Mouse (Mus musculus): ENCODE results near the gene P4hb. TPM values are rescaled to one million over a fixed set of nuclear protein-coding genes. Genes with fewer than 3 reads are reported as not detected.

P4hb gene
- total RNA-seq (2021): 100 to 1,000 TPM; 238 to 247 TPM
- long read RNA-seq, experiment 1, transcript P4hb-201 (11 exons, 2,861 nt): major isoform, 463 of 479 reads
- long read RNA-seq, experiment 1, partial matches to known transcripts: 8 of 479 reads
- long read RNA-seq, experiment 1, other reads (novel, unspliced or antisense): 8 of 479 reads
- long read RNA-seq, experiment 2, transcript P4hb-201 (11 exons, 2,861 nt): major isoform, 462 of 474 reads
- long read RNA-seq, experiment 2, partial matches to known transcripts: 5 of 474 reads
- long read RNA-seq, experiment 2, other reads (novel, unspliced or antisense): 7 of 474 reads

DNA sequence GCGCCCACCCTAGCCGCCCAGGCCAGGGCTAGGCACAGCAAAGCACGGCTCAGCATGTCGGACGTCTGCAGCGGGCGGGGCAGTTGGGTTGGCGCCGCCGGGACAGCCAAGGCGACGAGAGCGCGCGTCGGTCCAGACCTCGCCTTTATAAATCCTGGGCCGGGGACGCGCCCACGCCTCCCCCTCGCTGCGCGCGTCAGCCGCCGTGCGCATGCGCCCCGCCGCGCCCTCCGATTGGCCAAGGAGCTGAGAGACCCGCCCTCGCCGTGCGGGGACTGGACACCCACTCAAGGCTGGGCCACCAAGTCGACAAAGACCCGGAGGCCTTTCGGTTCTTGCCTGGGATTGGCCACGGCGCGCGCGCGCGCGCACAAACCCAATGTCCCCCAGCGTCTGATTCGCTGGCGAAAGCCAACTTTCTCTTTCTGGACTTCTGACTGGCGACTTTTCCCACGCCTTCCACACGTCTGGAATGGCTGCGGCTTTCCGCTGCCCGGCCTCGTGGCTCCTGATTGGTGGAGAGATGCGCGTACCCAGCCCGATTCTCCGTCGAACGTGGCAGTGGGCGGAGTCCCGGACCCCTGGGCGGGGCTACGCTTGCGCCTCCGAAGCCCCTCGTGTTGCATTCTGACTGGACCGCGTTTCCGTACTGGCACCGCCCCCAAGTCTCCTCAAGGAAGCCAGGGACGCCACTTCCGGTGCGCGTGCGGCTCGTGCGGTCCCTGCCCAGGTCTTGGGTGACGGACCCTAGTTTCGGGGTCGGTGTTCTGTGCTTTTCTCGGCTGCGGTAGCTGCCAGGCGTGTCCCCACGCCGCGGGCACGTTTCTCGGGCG lies at the start of gene P4hb:
Gene P4hb, minus strand, starts transcription at position 502 of the 833 bp plus-strand sequence.
- intact Hi-C loops (cut with DNase I): no loop called here
- DNase-seq: peak; percentile 100

DNA sequence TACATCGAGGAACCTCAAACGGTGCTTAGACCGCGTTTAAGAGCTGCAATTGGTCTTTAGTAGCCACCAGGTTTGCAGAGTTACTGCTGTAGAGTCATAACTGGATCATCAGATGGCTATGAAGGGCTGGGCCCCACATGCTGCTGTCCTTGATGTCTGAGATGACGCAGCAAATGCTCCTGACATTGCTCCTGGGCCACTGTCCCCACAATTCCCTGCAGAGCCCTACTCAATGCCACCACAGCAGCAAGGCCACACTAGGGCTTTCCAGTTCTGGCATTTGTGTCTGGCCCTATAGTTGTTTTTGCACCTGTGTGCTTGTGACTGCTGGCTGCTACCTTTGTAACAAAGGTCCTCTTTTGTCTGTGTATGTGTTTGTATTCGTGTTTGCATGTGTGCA lies 49.8 kb upstream of the P4hb start:
- intact Hi-C loops (cut with DNase I): loop anchor here (5.0 kb wide), 1 partner anchor 174 kb away; the partner anchor contains the start of gene Dus1l
- DNase-seq: no peak

- no peak for DNase-seq
- intact Hi-C loops (cut with DNase I): loop anchor here (5.0 kb wide), 1 partner anchor 177 kb away; the partner anchor contains the start of gene Dus1l
These were observed 47.1 kb upstream of the P4hb start for GRCm38 (mm10) chr11:120620195-120620594.

DNA sequence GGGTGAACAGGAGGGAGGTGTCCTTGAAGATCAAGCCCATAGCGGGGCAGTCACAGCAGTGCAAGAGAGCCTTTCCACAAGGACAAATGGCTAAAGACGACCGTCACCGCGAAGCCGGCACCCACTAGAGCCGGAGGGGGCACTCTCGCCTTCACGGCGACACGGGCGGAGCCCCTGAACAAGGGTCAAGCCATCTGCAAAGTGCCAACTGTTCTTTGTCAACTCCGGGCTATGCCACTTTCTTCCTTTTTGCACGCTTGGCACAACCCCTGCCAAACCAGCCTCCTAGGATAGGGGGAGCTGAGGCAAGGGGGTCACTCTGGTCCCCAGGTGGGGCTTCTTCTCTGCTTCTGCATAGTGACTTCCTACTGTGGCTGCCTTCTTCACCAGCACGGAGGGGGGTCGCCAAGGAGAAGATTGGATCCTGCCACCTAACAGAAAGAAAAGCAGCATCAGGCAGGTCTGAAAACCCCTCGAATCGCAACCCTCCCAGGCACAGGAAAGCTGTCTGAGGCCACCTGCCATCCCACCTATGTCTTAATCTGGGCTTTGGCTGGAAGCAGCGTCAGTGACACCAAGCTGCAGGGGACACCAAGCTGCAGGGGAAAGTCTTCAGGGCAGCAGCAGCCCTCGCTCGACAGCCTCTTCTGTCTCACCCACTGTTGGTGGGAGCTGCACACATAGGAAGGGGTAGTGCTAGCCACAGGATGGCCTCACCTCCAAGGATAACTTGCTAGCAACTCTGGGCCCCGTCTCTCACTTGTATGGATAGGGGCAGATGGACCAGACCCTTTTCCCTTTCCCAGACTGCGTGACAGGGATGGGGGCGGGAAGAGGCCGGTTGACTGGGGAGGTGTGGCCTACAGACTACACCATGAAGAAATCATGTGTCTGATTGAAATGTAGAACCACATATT lies 45.8 kb upstream of the P4hb start:
- intact Hi-C loops (cut with DNase I): loop anchor here (2.0 kb wide), 1 partner anchor 94 kb away; the partner anchor contains the start of genes Cenpx and Lrrc45
- no peak for DNase-seq

- peak; percentile 89 to 94 for DNase-seq
- intact Hi-C loops (cut with DNase I): loop anchor here (2.0 kb wide), 1 partner anchor 95 kb away; the partner anchor contains the start of genes Cenpx and Lrrc45
These were observed 44.6 kb upstream of the P4hb start, which contains the start of gene Pcyt2 for GRCm38 (mm10) chr11:120617519-120618112. Gene Pcyt2, minus strand, starts transcription at chr11:120617936.

DNA sequence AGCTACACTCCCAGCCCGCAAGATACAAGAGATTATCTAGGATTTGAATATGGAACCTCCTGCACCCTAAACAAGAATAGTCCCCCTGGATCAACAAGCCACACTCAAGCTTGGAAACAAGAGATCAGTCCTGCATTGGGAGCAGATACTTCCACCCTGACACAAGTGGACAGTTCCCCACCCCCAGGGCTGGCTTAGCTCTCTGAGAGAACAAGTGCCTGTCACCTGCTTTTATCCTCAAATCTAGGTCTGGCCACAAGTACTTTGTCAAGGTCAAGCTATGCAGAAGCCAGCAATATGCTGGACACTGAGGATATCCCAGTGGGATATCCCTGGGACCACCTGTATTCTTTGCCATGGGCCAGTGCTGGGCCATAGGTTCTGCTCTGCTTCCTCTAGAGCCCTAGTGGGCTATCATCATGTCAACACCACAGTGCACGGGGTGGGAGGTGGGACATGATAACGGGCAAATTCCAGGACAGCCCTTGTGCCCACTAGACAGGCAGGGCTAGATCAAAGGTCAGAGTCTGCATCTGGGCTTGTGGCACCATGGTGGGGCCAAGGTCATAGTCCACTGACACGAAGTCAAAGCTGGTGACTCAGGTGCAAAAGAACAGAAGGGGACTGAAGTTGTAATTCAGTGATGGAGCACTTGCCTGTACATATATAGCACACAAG lies 43.7 kb upstream of the P4hb start:
- no peak for DNase-seq
- intact Hi-C loops (cut with DNase I): no loop called here

GRCm38 (mm10) chr11:120615606-120616203 lies 42.7 kb upstream of the P4hb start:
- intact Hi-C loops (cut with DNase I): no loop called here
- no peak for DNase-seq

DNA sequence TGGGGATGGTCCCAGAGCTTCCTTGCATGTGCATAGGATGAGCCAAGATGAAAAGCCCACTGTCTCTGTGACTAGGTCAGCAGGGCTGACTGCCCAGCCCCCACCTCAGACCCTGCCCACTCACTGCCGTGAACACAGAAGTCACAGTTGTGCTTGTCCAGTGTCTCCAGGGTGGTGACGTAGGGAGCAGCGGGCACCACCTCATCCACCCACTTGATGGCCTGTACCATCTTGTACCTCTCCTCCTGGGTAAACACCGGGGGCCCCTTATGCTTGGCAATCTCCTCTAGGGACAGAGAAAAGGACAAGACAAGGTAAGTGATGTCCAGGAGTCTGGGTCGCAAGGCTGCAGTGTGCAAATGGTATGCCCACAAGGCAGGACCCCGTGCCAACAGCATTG lies 42.1 kb upstream of the P4hb start:
- intact Hi-C loops (cut with DNase I): no loop called here
- no peak for DNase-seq

DNA sequence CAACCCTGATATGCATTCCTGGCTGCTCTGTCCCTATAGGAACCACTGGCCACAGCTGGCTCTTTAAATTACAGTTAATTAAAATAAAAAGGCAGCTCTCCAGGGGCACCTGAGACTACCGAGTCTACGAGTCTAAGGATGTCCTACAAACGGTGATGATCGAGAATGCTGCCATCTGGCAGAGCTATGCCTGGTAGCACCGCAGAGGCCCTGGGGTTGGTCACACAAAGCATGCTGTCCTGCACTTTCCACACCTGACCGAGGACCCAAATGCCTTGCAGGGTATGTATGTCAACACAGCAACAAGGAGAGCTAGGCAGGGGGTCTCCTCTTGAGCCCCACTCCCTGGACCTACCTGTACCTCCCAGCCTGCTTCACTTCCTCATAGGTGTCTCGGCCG lies 40.9 kb upstream of the P4hb start:
- intact Hi-C loops (cut with DNase I): no loop called here
- DNase-seq: no peak

DNA sequence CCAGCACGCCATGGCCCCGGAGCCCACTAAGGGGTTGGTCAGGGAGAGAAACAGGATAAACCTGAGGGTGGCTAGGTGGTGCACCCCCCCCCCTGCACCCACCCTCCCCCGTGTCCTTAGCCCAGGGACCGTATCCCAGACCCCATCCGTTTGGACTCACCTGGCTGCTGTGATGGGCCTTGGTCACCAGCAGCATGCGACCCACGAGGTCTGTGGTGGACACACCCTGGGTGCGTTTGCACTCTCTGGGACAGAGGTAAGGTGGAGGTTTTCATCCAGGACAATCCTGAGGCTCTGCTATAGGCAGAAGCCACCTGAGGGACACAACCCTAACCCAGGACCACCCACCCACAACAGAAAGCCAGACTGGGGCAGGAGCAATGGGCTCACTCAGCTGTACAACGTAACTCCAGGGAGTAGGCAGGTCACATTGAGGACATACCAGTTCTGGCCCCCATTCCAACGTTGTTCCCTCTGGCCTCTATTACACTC lies 40.5 kb upstream of the P4hb start:
- no peak for DNase-seq
- intact Hi-C loops (cut with DNase I): no loop called here

GRCm38 (mm10) chr11:120612763-120613162 lies 39.7 kb upstream of the P4hb start:
- intact Hi-C loops (cut with DNase I): loop anchor here (1.0 kb wide), 2 partner anchors 98 to 123 kb away; no protein-coding TSS in a partner anchor

DNA sequence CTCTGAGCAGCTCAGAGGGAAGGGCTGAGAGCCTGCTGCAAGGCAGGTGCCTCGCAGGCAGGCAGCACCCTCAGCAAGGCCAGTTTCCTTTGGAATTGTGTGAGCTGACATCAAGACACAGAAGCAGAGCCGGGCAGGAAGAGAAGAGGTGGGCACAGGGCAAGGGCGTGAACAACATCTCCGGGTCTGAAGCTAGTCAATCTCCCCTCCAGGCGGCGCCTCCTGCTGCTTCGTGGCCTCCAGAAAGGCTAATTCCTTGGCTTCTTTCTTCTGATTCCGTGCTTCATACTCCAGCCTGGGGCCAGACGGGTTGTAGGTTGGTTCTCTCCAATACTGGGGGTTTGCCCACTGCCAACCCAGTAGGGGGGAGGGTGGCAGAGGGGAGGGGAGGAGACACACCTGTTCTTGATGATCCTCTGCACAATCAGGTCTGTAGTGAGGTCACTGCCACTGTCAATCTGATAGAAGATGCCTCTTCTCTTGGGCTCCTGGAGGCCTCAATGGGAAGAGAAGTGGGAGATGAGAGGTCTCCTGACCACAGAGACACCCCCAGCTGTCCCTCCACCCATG lies 37.5 kb upstream of the P4hb start:
- DNase-seq: no peak
- intact Hi-C loops (cut with DNase I): no loop called here

More at GRCm38 (mm10) chr11:120612763-120613162, 39.7 kb upstream of the P4hb start:
- DNase-seq: peak; percentile 76 to 87

DNA sequence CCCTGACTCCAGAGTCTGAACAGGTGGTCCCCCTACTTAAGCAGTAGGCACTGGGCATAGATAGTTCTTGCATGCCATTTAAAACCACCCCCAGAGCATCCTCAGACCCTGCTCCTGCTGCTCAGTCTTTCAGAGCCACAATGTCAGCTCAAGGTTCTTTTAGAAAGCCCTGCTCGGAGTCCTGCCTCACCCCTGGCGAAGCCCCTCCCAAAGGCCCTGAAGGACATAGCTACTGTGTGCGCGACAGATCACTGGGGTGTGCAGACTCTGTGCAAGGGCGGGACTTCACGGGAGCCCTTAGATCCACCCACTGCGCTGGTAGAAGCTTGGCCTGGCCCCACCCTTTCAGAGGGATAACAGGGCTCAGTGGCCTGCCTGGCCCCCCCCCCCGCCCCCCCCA lies 36.2 kb upstream of the P4hb start:
- intact Hi-C loops (cut with DNase I): no loop called here
- DNase-seq: no peak

GRCm38 (mm10) chr11:120608241-120609034 lies 35.4 kb upstream of the P4hb start, which contains the start of gene Npb:
Gene Npb, plus strand, starts transcription at chr11:120608477.
- intact Hi-C loops (cut with DNase I): no loop called here
- DNase-seq: no peak

DNA sequence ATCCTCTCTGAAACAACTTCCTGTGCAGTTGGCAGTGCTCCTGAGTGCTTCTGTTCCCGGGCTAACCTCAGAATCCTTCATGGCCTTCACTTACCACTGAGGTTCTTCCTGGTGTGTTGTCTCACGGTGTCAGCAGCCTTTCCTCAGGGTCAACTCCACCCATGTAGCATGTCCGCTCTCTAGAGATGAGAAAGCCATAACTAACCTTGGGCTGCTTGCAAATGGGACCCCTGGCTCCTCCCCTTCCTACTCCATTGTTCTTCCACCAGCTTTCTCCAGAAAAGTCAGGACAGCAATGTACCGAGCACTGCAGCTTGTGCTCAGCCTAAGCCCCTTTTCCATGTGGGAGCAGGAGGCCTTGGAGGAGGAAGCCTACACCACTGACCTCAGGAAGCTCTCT lies 33.7 kb upstream of the P4hb start:
- no peak for DNase-seq
- intact Hi-C loops (cut with DNase I): no loop called here

DNA sequence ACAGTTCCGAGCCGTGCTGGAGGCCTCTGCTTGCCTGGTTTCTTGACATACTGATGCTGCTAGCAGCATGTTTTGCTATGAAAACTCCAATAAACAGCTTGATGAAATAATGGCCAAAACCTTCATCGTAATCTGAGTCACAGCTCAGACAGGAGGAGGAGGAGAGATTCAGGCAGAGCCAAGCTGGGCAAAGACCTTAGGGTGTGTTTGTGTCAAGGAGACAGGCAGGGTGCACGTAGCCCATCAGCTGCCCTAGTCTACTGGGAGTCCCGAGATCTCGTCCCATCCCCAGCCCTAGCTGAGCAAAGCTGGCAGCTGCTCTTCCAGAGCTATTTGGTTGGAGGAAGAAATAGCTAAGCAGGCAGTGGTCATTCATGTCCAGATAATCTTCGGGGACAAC lies 32.6 kb upstream of the P4hb start:
- DNase-seq: no peak
- intact Hi-C loops (cut with DNase I): no loop called here

DNA sequence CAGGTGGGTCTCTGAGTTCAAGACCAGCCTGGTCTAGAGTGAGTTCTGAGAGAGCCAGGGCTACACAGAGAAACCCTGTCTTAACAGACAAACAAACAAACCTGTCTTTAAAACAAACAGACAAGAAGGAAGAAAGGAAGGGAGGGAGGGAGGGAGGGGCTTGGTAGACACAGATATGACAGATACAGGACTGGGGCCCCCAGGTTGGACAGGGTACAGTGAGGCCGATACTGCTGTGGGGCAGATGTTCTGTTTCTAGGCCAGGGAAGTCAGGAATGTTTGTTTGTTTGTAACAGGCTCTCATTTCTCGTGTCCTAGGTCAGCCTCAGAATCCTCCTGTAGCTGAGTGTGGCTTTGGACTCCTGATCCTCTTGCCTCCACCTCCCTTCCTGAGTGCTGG lies 30.5 kb upstream of the P4hb start:
- no peak for DNase-seq
- intact Hi-C loops (cut with DNase I): no loop called here

DNA sequence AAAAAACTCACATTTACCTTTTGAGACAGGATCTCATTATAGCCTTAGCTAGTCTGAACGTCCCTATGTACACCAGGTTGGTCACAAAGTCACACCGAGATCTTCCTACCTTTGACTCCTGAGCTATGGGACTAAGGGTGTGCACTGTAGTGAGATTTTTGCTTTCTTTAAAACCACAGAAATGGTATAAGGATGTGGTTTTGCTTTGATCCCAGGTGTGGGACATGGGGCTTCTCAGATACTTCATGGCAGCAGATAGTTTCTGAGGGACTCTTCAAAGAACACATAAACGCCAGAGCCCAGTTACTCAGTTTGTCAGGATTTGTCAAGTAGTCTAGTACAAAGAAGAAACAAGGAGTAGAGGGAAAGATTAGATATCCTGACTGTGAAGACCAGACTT lies 27.7 kb upstream of the P4hb start:
- intact Hi-C loops (cut with DNase I): no loop called here
- DNase-seq: no peak

Data from heart, postnatal 14 days (tissue).